Mouse (Mus musculus) limb, embryonic 13.5 days (tissue): Measurements from ENCODE around the gene Hdgfl2. TPM values are rescaled to one million over a fixed set of nuclear protein-coding genes. Genes with fewer than 3 reads are reported as not detected.
"Not testable (repeated sequence)": the region's sequence is repeated elsewhere in the genome, so short reads cannot be mapped to it uniquely, and the experiment has no call there.

Experiments
- ATAC-seq: fragments of 200-750 bp; cut with Nextera tagmentation; 2 replicates; pipeline ENCODE4 v1.8.0; 2017; ENCODE audit warnings: low read depth, moderate number of reproducible peaks, moderate TSS enrichment; ENCODE audit not compliant: low FRiP score
- H3K27ac ChIP-seq: fragments of 300-500 bp; sonication (generic); 2 replicates; pipeline ENCODE4 v1.5.1; 2015; ENCODE audit warnings: inconsistent platforms, mild to moderate bottlenecking, moderate library complexity
- H3K27me3 ChIP-seq: fragments of 300-500 bp; sonication (generic); 2 replicates; pipeline ENCODE4 v1.6.1; 2015; ENCODE audit warnings: mild to moderate bottlenecking, inconsistent platforms
- H3K36me3 ChIP-seq: fragments of 300-500 bp; sonication (generic); 2 replicates; pipeline ENCODE4 v1.6.1; 2015; ENCODE audit warnings: inconsistent platforms, mild to moderate bottlenecking, moderate library complexity
- H3K4me1 ChIP-seq: fragments of 300-500 bp; sonication (generic); 2 replicates; pipeline ENCODE4 v1.6.1; 2015; ENCODE audit warnings: inconsistent platforms
- H3K4me2 ChIP-seq: fragments of 300-500 bp; sonication (generic); replicated peaks from 2 replicates; pipeline ENCODE4 v1.6.1; 2015; ENCODE audit warnings: inconsistent platforms, mild to moderate bottlenecking, moderate library complexity
- H3K4me3 ChIP-seq: fragments of 300-500 bp; sonication (generic); 2 replicates; pipeline ENCODE4 v1.5.1; 2015; ENCODE audit warnings: moderate library complexity, mild to moderate bottlenecking, inconsistent platforms
- H3K9ac ChIP-seq: fragments of 300-500 bp; sonication (generic); 2 replicates; pipeline ENCODE4 v1.6.1; 2015; ENCODE audit warnings: mild to moderate bottlenecking, inconsistent platforms
- H3K9me3 ChIP-seq: fragments of 300-500 bp; sonication (generic); 2 replicates; pipeline ENCODE4 v1.6.1; 2016; ENCODE audit warnings: inconsistent platforms
- WGBS: fragments of 180-500 bp; shearing (Covaris S2); methylation state at CpG from one replicate; pipeline ENCODE4 v1.1.7; 2015; 5-methylcytosine and 5-hydroxymethylcytosine counted together
- polyA plus RNA-seq: library from polyadenylated mRNA; unstranded; fragments of >200 nt; fragmentation: Nextera tagmentation; extraction: Ambion mirVana; gene quantifications from 2 replicates; pipeline ENCODE4 v1.2.1, GENCODE M21; 2015

Gene Hdgfl2
- polyA plus RNA-seq, 1 experiment from 2014 or later, result 152 TPM

- no peaks in the 10 kb centered on the region for H3K9me3 ChIP-seq
- ATAC-seq, result no peak
- H3K4me3 ChIP-seq, result no peak overlapping the region
- no peak overlapping the region for H3K4me2 ChIP-seq
- H3K27me3 ChIP-seq, result no peaks in the 10 kb centered on the region
- H3K4me1 ChIP-seq, result peaks cover 25% of the 10 kb centered on the region
- H3K36me3 ChIP-seq, result peaks cover 70% of the 10 kb centered on the region
- no peak overlapping the region for H3K27ac ChIP-seq
- H3K9ac ChIP-seq, result no peak overlapping the region
Observed at GRCm38 (mm10) chr17:56071126-56071525, 8.3 kb upstream of the Hdgfl2 start.

GRCm38 (mm10) chr17:56072243-56072642 is 7.2 kb upstream of the Hdgfl2 start:
- no peak overlapping the region for H3K4me2 ChIP-seq
- H3K36me3 ChIP-seq, result peaks cover 59% of the 10 kb centered on the region
- no peak overlapping the region for H3K9ac ChIP-seq
- H3K4me3 ChIP-seq, result no peak overlapping the region
- H3K4me1 ChIP-seq, result peaks cover 25% of the 10 kb centered on the region
- H3K27me3 ChIP-seq, result no peaks in the 10 kb centered on the region
- no peaks in the 10 kb centered on the region for H3K9me3 ChIP-seq
- no peak for ATAC-seq
- H3K27ac ChIP-seq, result no peak overlapping the region
- 95% methylated on average over 5 of the region's 5 CpGs for WGBS

- H3K27me3 ChIP-seq, result no peaks in the 10 kb centered on the region
- WGBS, result 10% methylated on average over 22 of the region's 22 CpGs
- H3K36me3 ChIP-seq, result peaks cover 38% of the 10 kb centered on the region
- H3K9me3 ChIP-seq, result no peaks in the 10 kb centered on the region
- peaks cover 25% of the 10 kb centered on the region for H3K4me1 ChIP-seq
- ATAC-seq, result peak; percentile 25
- peak overlapping the region; percentile 73 for H3K4me2 ChIP-seq
- H3K27ac ChIP-seq, result peak overlapping the region; percentile 95
- peak overlapping the region; percentile 76 for H3K4me3 ChIP-seq
- H3K9ac ChIP-seq, result peak overlapping the region; percentile 83
Observed at GRCm38 (mm10) chr17:56074097-56074826, 5.2 kb upstream of the Hdgfl2 start.

DNA sequence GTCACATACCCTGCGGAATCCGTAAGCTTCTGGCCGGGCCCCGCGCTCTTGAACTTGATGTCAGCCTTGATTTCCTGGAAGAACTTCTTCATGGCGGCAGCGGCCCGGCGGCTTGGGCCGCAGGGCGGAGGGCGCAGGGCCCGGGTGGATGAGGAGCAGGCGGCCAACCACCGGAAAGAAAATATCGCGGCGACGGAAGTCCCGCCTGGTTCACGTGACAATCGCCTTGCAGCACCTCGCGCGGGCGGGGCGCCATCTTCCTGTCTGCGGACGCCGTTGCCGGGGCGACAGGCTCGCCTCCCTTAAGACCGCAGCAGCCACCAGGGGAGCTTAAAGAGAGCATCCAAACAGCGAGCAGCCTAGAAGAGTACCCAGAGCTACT is 4.6 kb upstream of the Hdgfl2 start, which contains the start of gene Ubxn6:
Ubxn6 (minus strand) TSS at position 202 of the 382 bp plus-strand sequence.
- under 1% methylated on average over 35 of the region's 35 CpGs for WGBS
- Histone ChIP-seq H3K27ac (peak within 1 kb of the TSS; percentile 95), H3K9me3 (no peaks in the 10 kb centered on the region), H3K4me1 (peaks cover 25% of the 10 kb centered on the region), H3K9ac (peak within 1 kb of the TSS; percentile 83), H3K4me3 (peak within 1 kb of the TSS; percentile 76), H3K36me3 (peaks cover 33% of the 10 kb centered on the region), H3K27me3 (no peaks in the 10 kb centered on the region), H3K4me2 (peak within 1 kb of the TSS; percentile 73)
- ATAC-seq, result peak; percentile 16

DNA sequence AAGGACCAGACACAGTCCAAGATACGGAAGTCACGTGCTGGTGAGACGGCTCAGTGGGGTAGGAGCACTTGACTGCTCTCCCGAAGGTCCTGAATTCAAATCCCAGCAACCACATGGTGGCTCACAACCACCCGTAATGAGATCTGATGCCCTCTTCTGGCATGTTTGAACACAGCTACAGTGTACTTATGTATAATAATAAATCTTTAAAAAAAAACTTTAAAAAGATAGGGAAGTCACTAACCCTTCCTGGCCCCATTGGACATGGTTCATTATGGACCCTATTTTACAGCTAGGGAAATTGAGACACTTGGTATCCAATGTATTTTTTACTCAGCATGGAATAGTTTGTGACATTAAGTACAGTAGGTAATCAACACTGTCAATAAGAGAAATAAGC is 1.9 kb upstream of the Hdgfl2 start:
- Histone ChIP-seq H3K9me3 (no peaks in the 10 kb centered on the region), H3K36me3 (peaks cover 11% of the 10 kb centered on the region), H3K27me3 (no peaks in the 10 kb centered on the region), H3K9ac (no peak overlapping the region), H3K4me2 (no peak overlapping the region), H3K27ac (no peak overlapping the region), H3K4me1 (peaks cover 49% of the 10 kb centered on the region), H3K4me3 (no peak overlapping the region)
- no peak for ATAC-seq
- WGBS, result 92% methylated on average over 5 of the region's 5 CpGs

GRCm38 (mm10) chr17:56078361-56078760 is 1.1 kb upstream of the Hdgfl2 start:
- ATAC-seq, H3K9ac ChIP-seq, H3K27me3 ChIP-seq, H3K27ac ChIP-seq, H3K9me3 ChIP-seq: not testable (repeated sequence)
- peak overlapping the region; percentile 52 for H3K4me2 ChIP-seq
- H3K4me3 ChIP-seq, result peak overlapping the region; percentile 90
- 65% methylated on average over 9 of the region's 9 CpGs for WGBS
- H3K4me1 ChIP-seq, result peaks cover 42% of the 10 kb centered on the region
- peaks cover 14% of the 10 kb centered on the region for H3K36me3 ChIP-seq

GRCm38 (mm10) chr17:56079921-56080320 is 487 bp downstream of the Hdgfl2 start:
- Histone ChIP-seq H3K4me3 (peak overlapping the region; percentile 90), H3K9ac (peak overlapping the region; percentile 84), H3K9me3 (no peaks in the 10 kb centered on the region), H3K27me3 (no peaks in the 10 kb centered on the region), H3K4me2 (peak overlapping the region; percentile 100), H3K36me3 (peaks cover 23% of the 10 kb centered on the region), H3K27ac (peak overlapping the region; percentile 73; the same call in 1 of the 2 replicates), H3K4me1 (peaks cover 33% of the 10 kb centered on the region)
- WGBS, result under 1% methylated on average over 11 of the region's 11 CpGs
- ATAC-seq, result no peak

GRCm38 (mm10) chr17:56080781-56081585 is 1.5 kb downstream of the Hdgfl2 start:
- H3K27ac ChIP-seq, result peak overlapping the region; percentile 74
- 5% methylated on average over 8 of the region's 8 CpGs for WGBS
- ATAC-seq, result peak; percentile 29
- no peaks in the 10 kb centered on the region for H3K9me3 ChIP-seq
- peak overlapping the region; percentile 100 for H3K4me2 ChIP-seq
- peaks cover 27% of the 10 kb centered on the region for H3K36me3 ChIP-seq
- H3K27me3 ChIP-seq, result no peaks in the 10 kb centered on the region
- H3K9ac ChIP-seq, result peak overlapping the region; percentile 84
- peaks cover 25% of the 10 kb centered on the region for H3K4me1 ChIP-seq
- H3K4me3 ChIP-seq, result peak overlapping the region; percentile 90

GRCm38 (mm10) chr17:56092312-56092711 is 12.9 kb downstream of the Hdgfl2 start:
- Histone ChIP-seq H3K4me1 (no peaks in the 10 kb centered on the region), H3K27me3 (no peaks in the 10 kb centered on the region), H3K9me3 (no peaks in the 10 kb centered on the region), H3K4me3 (no peak overlapping the region), H3K9ac (no peak overlapping the region), H3K4me2 (no peak overlapping the region), H3K36me3 (peaks cover 82% of the 10 kb centered on the region), H3K27ac (no peak overlapping the region)
- WGBS, result 73% methylated on average over 1 of the region's 1 CpGs
- no peak for ATAC-seq

DNA sequence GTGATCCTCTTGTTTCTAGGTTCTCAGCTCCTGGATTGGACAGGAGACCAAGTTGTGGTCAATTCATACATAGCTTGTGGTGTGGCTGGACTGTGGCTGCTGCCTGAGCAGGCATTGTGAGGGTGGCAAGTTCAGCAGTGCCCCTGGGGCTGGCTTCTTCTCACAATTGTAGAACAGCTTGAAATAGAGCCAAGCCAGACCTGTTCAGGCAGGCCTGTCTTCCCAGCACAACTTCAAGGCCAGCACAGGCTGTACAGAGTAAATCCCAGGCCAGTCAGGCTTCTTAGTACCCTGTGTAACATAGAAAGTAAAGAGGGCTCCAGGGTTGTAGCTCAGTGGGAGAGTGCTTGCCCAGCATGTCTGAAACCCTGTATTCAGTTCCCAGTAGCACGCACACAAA is 13.4 kb downstream of the Hdgfl2 start:
- no peak overlapping the region for H3K27ac ChIP-seq
- no peak overlapping the region; the same call in 1 of the 2 replicates for H3K9ac ChIP-seq
- H3K4me2 ChIP-seq, result no peak overlapping the region
- H3K4me3 ChIP-seq, result no peak overlapping the region
- H3K36me3 ChIP-seq, result peaks cover 82% of the 10 kb centered on the region
- WGBS, result 96% methylated on average over 1 of the region's 1 CpGs
- no peaks in the 10 kb centered on the region for H3K9me3 ChIP-seq
- no peaks in the 10 kb centered on the region for H3K4me1 ChIP-seq
- no peak for ATAC-seq
- no peaks in the 10 kb centered on the region for H3K27me3 ChIP-seq

DNA sequence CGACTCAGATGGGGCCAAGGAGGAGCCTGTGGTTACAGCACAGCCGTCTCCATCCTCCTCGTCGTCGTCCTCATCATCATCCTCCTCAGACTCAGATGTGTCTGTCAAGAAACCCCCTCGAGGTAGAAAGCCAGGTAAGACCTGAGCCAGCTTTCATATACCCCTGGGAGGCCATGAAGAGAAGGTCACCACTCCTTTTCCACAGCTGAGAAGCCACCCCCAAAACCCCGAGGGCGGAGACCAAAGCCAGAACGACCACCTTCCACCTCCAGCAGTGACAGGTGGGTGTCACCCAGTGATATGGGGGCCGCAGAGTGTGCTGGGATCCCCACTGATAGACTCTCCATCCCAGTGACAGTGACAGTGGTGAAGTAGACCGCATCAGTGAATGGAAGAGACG is 17.4 kb downstream of the Hdgfl2 start:
- no peak overlapping the region for H3K4me3 ChIP-seq
- no peaks in the 10 kb centered on the region for H3K9me3 ChIP-seq
- H3K4me2 ChIP-seq, result no peak overlapping the region
- H3K36me3 ChIP-seq, result peaks cover 91% of the 10 kb centered on the region
- H3K27me3 ChIP-seq, result no peaks in the 10 kb centered on the region
- no peak overlapping the region for H3K9ac ChIP-seq
- no peak overlapping the region for H3K27ac ChIP-seq
- ATAC-seq, result no peak
- WGBS, result 93% methylated on average over 12 of the region's 12 CpGs
- H3K4me1 ChIP-seq, result no peaks in the 10 kb centered on the region

- peaks cover 97% of the 10 kb centered on the region for H3K36me3 ChIP-seq
- no peak overlapping the region for H3K9ac ChIP-seq
- H3K4me2 ChIP-seq, result no peak overlapping the region
- no peaks in the 10 kb centered on the region for H3K4me1 ChIP-seq
- H3K27ac ChIP-seq, result no peak overlapping the region
- H3K27me3 ChIP-seq, result no peaks in the 10 kb centered on the region
- ATAC-seq, result no peak
- WGBS, result 94% methylated on average over 8 of the region's 8 CpGs
- no peak overlapping the region for H3K4me3 ChIP-seq
- H3K9me3 ChIP-seq, result no peaks in the 10 kb centered on the region
Observed at GRCm38 (mm10) chr17:56098180-56098579, 18.7 kb downstream of the Hdgfl2 start.
